Mouse (Mus musculus): ENCODE measurements at regions not wholly inside any gene's neighbourhood (a gene's known extent, or its start where the extent isn't known, plus 50 kb on each side); places are given as distances from the start of the nearest gene placed in this dataset.

DNA sequence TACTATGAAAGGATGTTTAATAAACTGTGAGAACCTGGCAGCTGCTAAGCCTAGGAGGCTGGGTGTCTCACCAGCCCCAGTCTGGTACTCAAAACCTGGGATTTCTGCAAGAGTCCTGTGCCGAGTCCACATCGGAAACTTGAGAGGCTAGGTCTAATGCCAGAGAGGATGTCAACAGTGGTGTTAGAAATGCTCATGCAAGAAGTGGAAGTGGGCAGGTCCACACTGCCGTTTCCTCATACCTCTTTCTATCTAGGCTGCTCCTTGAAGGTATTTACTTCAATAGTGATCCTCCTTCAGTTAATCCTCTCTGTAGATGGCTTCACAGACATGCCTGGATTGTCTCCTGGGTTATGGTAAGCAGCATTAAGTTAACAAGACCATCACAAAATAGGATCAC lies 168.6 kb upstream of the Far2 start:
- peaks cover 57% of the 10 kb centered on the region for H3K9me3 ChIP-seq (ENCODE audit: low read length)
- H3K36me3 ChIP-seq (ENCODE audit: insufficient read depth, low read length), result no peaks in the 10 kb centered on the region
- H3K27me3 ChIP-seq (ENCODE audit: insufficient read depth, low read length), result no peaks in the 10 kb centered on the region
- TF ChIP-seq POU5F1 (IDR thresholded peaks at IDR 0.05; ENCODE audit: borderline replicate concordance, low read length) (no peak), CTCF (conservative IDR thresholded peaks at IDR 0.05; ENCODE audit: low read length) (no peak), NANOG (IDR thresholded peaks at IDR 0.05; ENCODE audit: borderline replicate concordance, low read length) (no peak)
- no peak overlapping the region for H3K4me3 ChIP-seq (replicated peaks; ENCODE audit: low read length)
- no peaks in the 10 kb centered on the region for H3K4me1 ChIP-seq (replicated peaks; ENCODE audit: low read depth, low read length)

GRCm38 (mm10) chr6:147885902-147886301 lies 161.2 kb upstream of the Far2 start:
- H3K9me3 ChIP-seq (ENCODE audit: low read length), result peaks cover 6% of the 10 kb centered on the region; the same call in 1 of the 2 replicates
- no peak overlapping the region for H3K4me3 ChIP-seq (replicated peaks; ENCODE audit: low read length)
- no peaks in the 10 kb centered on the region for H3K4me1 ChIP-seq (replicated peaks; ENCODE audit: low read depth, low read length)
- no peaks in the 10 kb centered on the region for H3K27me3 ChIP-seq (ENCODE audit: insufficient read depth, low read length)
- TF ChIP-seq NANOG (IDR thresholded peaks at IDR 0.05; ENCODE audit: borderline replicate concordance, low read length) (no peak), POU5F1 (IDR thresholded peaks at IDR 0.05; ENCODE audit: borderline replicate concordance, low read length) (no peak), CTCF (conservative IDR thresholded peaks at IDR 0.05; ENCODE audit: low read length) (no peak)
- no peaks in the 10 kb centered on the region for H3K36me3 ChIP-seq (ENCODE audit: insufficient read depth, low read length)

DNA sequence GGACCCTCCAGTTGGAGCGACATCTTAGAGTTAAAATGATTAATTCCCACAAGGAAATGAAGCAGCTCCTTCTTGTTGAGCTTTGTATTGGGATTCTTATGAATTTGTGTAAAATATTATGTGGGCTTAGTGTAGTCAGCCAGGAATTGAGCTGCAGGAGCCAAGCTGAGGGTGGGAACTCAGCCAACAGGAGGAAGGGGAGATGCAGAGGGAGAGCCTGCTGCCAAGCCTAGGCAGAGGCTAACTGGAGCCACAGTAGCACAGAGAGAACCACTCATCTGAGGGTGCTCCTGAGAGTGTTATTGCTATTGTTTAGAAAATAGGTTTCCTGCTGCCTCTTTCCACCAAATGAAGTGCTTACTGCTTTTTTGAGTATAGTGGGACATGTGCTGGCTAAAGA lies 127.4 kb upstream of the Far2 start:
- H3K9me3 ChIP-seq (ENCODE audit: low read length), result no peaks in the 10 kb centered on the region

DNA sequence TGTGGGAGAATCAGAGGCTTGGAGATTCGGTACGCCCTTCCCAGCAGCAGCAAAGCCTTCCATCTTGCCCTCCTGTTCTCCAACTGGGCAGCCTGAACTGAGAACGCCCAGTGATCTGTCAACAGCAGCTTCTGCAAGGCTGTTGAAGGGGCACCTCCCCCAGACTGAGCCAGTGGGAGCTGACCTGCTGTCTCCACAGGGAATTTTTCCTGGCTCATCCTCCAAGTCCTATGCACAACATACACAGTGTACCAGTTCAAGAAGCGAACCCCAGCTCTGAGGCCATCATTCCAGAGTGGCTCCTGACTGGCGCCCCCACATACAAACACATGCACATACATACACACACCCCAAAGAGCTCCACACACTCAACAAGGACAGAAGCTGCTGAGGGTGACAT lies 126.0 kb upstream of the Far2 start:
- TF ChIP-seq NANOG (IDR thresholded peaks at IDR 0.05; ENCODE audit: borderline replicate concordance, low read length), result no peak
- TF ChIP-seq POU5F1 (IDR thresholded peaks at IDR 0.05; ENCODE audit: borderline replicate concordance, low read length), result no peak
- TF ChIP-seq CTCF (conservative IDR thresholded peaks at IDR 0.05; ENCODE audit: low read length), result no peak
- Histone ChIP-seq H3K9me3 (ENCODE audit: low read length) (no peaks in the 10 kb centered on the region), H3K27me3 (ENCODE audit: insufficient read depth, low read length) (no peaks in the 10 kb centered on the region), H3K36me3 (ENCODE audit: insufficient read depth, low read length) (no peaks in the 10 kb centered on the region), H3K4me1 (replicated peaks; ENCODE audit: low read depth, low read length) (no peaks in the 10 kb centered on the region), H3K4me3 (replicated peaks; ENCODE audit: low read length) (no peak overlapping the region)

More for the DNA sequence above, 127.4 kb upstream of the Far2 start:
- TF ChIP-seq NANOG (IDR thresholded peaks at IDR 0.05; ENCODE audit: borderline replicate concordance, low read length) (no peak), POU5F1 (IDR thresholded peaks at IDR 0.05; ENCODE audit: borderline replicate concordance, low read length) (no peak), CTCF (conservative IDR thresholded peaks at IDR 0.05; ENCODE audit: low read length) (no peak)
- Histone ChIP-seq H3K27me3 (ENCODE audit: insufficient read depth, low read length) (no peaks in the 10 kb centered on the region), H3K36me3 (ENCODE audit: insufficient read depth, low read length) (no peaks in the 10 kb centered on the region), H3K4me3 (replicated peaks; ENCODE audit: low read length) (no peak overlapping the region), H3K4me1 (replicated peaks; ENCODE audit: low read depth, low read length) (no peaks in the 10 kb centered on the region)

GRCm38 (mm10) chr6:147922506-147922905 lies 124.6 kb upstream of the Far2 start:
- Histone ChIP-seq H3K9me3 (ENCODE audit: low read length) (no peaks in the 10 kb centered on the region), H3K27me3 (ENCODE audit: insufficient read depth, low read length) (no peaks in the 10 kb centered on the region), H3K4me1 (replicated peaks; ENCODE audit: low read depth, low read length) (no peaks in the 10 kb centered on the region), H3K4me3 (replicated peaks; ENCODE audit: low read length) (no peak overlapping the region), H3K36me3 (ENCODE audit: insufficient read depth, low read length) (no peaks in the 10 kb centered on the region)
- TF ChIP-seq POU5F1 (IDR thresholded peaks at IDR 0.05; ENCODE audit: borderline replicate concordance, low read length) (no peak), NANOG (IDR thresholded peaks at IDR 0.05; ENCODE audit: borderline replicate concordance, low read length) (no peak), CTCF (conservative IDR thresholded peaks at IDR 0.05; ENCODE audit: low read length) (no peak)

DNA sequence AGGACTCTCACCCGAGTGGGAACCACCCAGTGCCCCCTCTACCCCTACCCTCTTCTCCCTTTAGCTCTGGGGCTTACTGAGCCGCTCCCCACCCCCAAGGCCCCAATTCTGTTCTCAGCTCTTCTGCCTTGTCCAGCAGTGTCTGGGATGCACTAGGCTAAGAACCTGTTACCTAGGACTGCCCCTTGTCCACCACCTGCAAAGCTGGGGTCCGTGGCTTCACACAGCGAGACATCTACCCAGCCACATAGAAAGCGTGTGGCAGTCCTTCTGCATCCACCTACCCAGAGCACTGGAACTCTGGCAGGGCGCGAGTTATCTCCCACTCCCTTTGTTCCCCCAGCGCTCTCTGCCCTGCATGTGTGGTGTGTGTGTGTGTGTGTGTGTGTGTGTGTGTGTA lies 123.8 kb upstream of the Far2 start:
- Histone ChIP-seq H3K27me3 (ENCODE audit: insufficient read depth, low read length) (no peaks in the 10 kb centered on the region), H3K36me3 (ENCODE audit: insufficient read depth, low read length) (no peaks in the 10 kb centered on the region)
- TF ChIP-seq NANOG (IDR thresholded peaks at IDR 0.05; ENCODE audit: borderline replicate concordance, low read length), result no peak

DNA sequence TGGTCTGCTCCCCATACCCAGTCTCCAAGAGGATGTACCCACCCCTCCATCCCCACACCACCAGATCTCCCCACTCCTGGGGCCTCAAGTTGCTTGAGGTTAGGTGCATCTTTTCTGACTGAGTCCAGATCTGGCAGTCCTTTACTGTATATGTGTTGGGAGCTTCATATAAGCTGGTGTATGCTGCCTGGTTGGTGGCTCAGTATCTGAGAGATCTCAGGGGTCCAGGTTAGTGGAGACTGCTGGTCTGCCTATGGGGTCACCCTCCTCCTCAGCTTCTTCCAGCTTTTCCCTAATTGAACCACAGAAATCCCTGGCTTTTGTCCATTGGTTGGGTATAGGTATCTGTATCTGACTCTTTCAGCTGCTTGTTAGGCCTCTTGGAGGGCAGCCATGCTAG lies 118.1 kb upstream of the Far2 start:
- H3K9me3 ChIP-seq (ENCODE audit: low read length), result no peaks in the 10 kb centered on the region
- H3K36me3 ChIP-seq (ENCODE audit: insufficient read depth, low read length), result no peaks in the 10 kb centered on the region
- H3K27me3 ChIP-seq (ENCODE audit: insufficient read depth, low read length), result no peaks in the 10 kb centered on the region
- H3K4me1 ChIP-seq (replicated peaks; ENCODE audit: low read depth, low read length), result no peaks in the 10 kb centered on the region
- TF ChIP-seq NANOG (IDR thresholded peaks at IDR 0.05; ENCODE audit: borderline replicate concordance, low read length), result no peak
- no peak for TF ChIP-seq POU5F1 (IDR thresholded peaks at IDR 0.05; ENCODE audit: borderline replicate concordance, low read length)
- no peak for TF ChIP-seq CTCF (conservative IDR thresholded peaks at IDR 0.05; ENCODE audit: low read length)
- no peak overlapping the region for H3K4me3 ChIP-seq (replicated peaks; ENCODE audit: low read length)

More for the DNA sequence above, 123.8 kb upstream of the Far2 start:
- Histone ChIP-seq H3K4me1 (replicated peaks; ENCODE audit: low read depth, low read length) (no peaks in the 10 kb centered on the region), H3K9me3 (ENCODE audit: low read length) (no peaks in the 10 kb centered on the region), H3K4me3 (replicated peaks; ENCODE audit: low read length) (no peak overlapping the region)

DNA sequence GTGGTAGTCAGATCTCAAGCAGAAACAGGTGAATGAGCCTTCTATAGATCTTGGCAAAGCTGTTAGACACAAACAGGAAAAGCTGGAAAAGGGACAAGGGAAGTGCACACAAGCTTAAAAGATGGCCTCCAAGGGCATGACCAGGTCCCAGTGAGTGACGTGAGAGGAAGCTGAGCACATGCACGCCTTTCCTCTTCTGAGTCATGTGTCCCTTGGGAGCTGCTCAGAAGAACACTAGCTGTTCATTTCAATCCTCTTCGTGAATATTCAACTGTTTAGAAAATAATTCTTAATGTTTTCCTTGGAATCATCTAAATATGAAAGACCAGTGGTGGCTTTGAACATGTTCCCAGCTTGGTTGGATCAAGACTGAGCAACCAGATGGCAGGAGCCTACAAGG lies 103.0 kb upstream of the Far2 start:
- Histone ChIP-seq H3K27me3 (ENCODE audit: insufficient read depth, low read length) (no peaks in the 10 kb centered on the region), H3K4me3 (replicated peaks; ENCODE audit: low read length) (no peak overlapping the region), H3K36me3 (ENCODE audit: insufficient read depth, low read length) (no peaks in the 10 kb centered on the region), H3K9me3 (ENCODE audit: low read length) (no peaks in the 10 kb centered on the region), H3K4me1 (replicated peaks; ENCODE audit: low read depth, low read length) (no peaks in the 10 kb centered on the region)
- no peak for TF ChIP-seq CTCF (conservative IDR thresholded peaks at IDR 0.05; ENCODE audit: low read length)
- TF ChIP-seq NANOG (IDR thresholded peaks at IDR 0.05; ENCODE audit: borderline replicate concordance, low read length), result no peak
- no peak for TF ChIP-seq POU5F1 (IDR thresholded peaks at IDR 0.05; ENCODE audit: borderline replicate concordance, low read length)

DNA sequence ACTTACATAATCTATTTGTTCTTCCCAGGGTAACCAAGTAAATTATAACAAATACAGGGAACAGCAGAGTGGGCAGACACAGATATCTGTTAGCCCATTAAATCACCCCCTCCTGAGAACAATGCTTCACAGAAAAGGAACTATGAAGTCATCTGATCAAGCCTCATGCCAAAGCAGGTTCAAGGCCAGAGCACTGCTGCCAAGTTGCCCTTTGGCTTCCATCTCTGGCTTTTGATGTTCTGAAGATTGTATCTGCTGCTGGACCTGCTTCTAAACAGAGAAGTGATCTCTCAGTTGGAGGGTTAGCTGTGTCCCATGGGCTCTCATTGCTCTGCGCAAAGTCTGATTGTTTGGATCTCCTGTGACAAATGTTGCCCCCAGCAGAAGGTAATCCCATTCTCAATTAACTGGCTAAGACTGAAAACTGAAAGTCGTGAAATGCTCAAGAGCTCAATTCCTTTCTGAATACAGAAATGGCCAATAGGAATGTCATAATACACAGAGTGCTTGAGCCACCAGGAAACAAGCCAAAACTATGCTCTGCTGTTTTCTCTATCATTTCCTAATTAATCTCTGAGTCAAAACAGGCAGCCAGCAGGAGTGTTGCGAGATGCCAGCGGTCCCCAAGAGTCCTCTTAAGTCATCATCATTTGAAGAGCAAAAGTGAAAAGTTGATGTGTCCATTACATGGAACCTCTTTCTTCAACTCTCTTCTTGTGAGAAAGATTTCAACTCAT lies 102.0 kb upstream of the Far2 start:
- H3K4me1 ChIP-seq (replicated peaks; ENCODE audit: low read depth, low read length), result no peaks in the 10 kb centered on the region
- TF ChIP-seq CTCF (conservative IDR thresholded peaks at IDR 0.05; ENCODE audit: low read length) (no peak), POU5F1 (IDR thresholded peaks at IDR 0.05; ENCODE audit: borderline replicate concordance, low read length) (no peak), NANOG (IDR thresholded peaks at IDR 0.05; ENCODE audit: borderline replicate concordance, low read length) (no peak)
- no peaks in the 10 kb centered on the region for H3K36me3 ChIP-seq (ENCODE audit: insufficient read depth, low read length)
- no peak overlapping the region for H3K4me3 ChIP-seq (replicated peaks; ENCODE audit: low read length)
- H3K27me3 ChIP-seq (ENCODE audit: insufficient read depth, low read length), result no peaks in the 10 kb centered on the region
- H3K9me3 ChIP-seq (ENCODE audit: low read length), result no peaks in the 10 kb centered on the region
